Mouse (Mus musculus): ENCODE measurements around the gene Nfrkb. TPM values are rescaled to one million over a fixed set of nuclear protein-coding genes. Genes with fewer than 3 reads are reported as not detected.

Nfrkb gene
- polyA plus RNA-seq, 1 experiment from 2014 or later = 25.8 TPM

- Histone ChIP-seq H3K9me3 (no peaks in the 10 kb centered on the region), H3K4me3 (replicated peaks) (no peak overlapping the region), H3K27me3 (no peaks in the 10 kb centered on the region), H3K4me2 (no peak overlapping the region), H3K27ac (no peak overlapping the region), H3K4me1 (replicated peaks) (no peaks in the 10 kb centered on the region), H3K9ac (replicated peaks) (no peak overlapping the region), H3K36me3 (peaks cover 21% of the 10 kb centered on the region)
- no peak for ATAC-seq (ENCODE audit: insufficient number of reproducible peaks, insufficient read depth, low FRiP score, low TSS enrichment, low read depth)
Measured at GRCm38 (mm10) chr9:31376661-31377060, 9.3 kb upstream of the Nfrkb start.

GRCm38 (mm10) chr9:31384786-31385499 is 1.0 kb upstream of the Nfrkb start:
- Histone ChIP-seq H3K4me1 (replicated peaks) (peaks cover 13% of the 10 kb centered on the region), H3K36me3 (peaks cover 17% of the 10 kb centered on the region), H3K4me2 (peak overlapping the region; percentile 78), H3K27ac (no peak overlapping the region), H3K9me3 (no peaks in the 10 kb centered on the region), H3K4me3 (replicated peaks) (peak overlapping the region; percentile 96), H3K9ac (replicated peaks) (no peak overlapping the region), H3K27me3 (no peaks in the 10 kb centered on the region)
- no peak for ATAC-seq (ENCODE audit: insufficient number of reproducible peaks, insufficient read depth, low FRiP score, low TSS enrichment, low read depth)
- WGBS = 87% methylated on average over 17 of the region's 17 CpGs

- peaks cover 13% of the 10 kb centered on the region for H3K4me1 ChIP-seq (replicated peaks)
- H3K27me3 ChIP-seq = no peaks in the 10 kb centered on the region
- H3K27ac ChIP-seq = no peak overlapping the region
- WGBS = 28% methylated on average over 4 of the region's 4 CpGs
- H3K9me3 ChIP-seq = no peaks in the 10 kb centered on the region
- peak overlapping the region; percentile 78 for H3K4me2 ChIP-seq
- peaks cover 22% of the 10 kb centered on the region for H3K36me3 ChIP-seq
- peak overlapping the region; percentile 89 for H3K9ac ChIP-seq (replicated peaks)
- ATAC-seq (ENCODE audit: insufficient number of reproducible peaks, insufficient read depth, low FRiP score, low TSS enrichment, low read depth) = peak; percentile 46
- H3K4me3 ChIP-seq (replicated peaks) = peak overlapping the region; percentile 96
Measured at GRCm38 (mm10) chr9:31385500-31385869, 507 bp upstream of the Nfrkb start.

DNA sequence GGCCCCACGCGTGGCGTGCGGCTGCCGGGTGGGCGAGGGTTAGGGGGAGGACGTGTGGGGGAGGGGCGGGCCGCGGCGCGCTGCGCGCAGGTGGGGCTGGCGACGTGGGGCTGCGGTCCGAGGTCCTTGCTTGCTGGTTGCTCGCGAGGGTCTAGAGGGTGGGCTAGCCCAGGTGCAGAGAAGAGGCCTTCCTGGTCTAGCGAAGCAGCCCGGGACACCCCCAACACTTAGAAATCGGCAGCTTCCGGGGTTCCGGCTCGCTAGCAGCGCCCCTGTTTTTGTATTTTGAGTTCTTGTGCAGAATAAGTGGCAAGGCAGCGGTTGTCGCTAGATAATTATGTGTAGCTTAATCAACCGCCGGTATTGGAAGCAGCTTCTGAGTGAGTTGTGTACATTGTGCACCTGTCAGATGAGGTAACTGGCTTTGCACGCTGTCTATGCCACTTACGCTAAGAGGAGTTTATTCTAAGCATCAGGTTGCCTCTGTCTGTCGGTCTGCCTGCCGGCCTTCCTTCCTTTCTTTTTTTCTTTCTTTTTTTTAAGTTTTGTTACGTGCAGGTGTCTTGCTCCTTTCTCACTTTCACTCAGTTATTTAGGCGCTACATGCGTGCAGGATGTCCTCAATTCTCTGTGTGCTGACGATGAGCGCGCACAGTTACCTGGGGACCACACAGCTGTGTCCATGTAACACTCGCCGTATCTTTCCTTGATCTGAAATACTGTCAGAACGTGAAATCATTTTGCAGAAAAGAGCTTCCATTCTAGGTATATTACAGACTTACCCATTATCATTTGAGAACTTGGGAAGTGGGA is 582 bp downstream of the Nfrkb start:
- H3K4me1 ChIP-seq (replicated peaks) = peaks cover 13% of the 10 kb centered on the region
- peak overlapping the region; percentile 53 for H3K27ac ChIP-seq
- peak; percentile 82 for ATAC-seq (ENCODE audit: insufficient number of reproducible peaks, insufficient read depth, low FRiP score, low TSS enrichment, low read depth)
- peaks cover 30% of the 10 kb centered on the region for H3K36me3 ChIP-seq
- H3K27me3 ChIP-seq = no peaks in the 10 kb centered on the region
- H3K4me2 ChIP-seq = peak overlapping the region; percentile 78
- no peaks in the 10 kb centered on the region for H3K9me3 ChIP-seq
- peak overlapping the region; percentile 96 for H3K4me3 ChIP-seq (replicated peaks)
- peak overlapping the region; percentile 89 for H3K9ac ChIP-seq (replicated peaks)
- 12% methylated on average over 41 of the region's 44 CpGs for WGBS

DNA sequence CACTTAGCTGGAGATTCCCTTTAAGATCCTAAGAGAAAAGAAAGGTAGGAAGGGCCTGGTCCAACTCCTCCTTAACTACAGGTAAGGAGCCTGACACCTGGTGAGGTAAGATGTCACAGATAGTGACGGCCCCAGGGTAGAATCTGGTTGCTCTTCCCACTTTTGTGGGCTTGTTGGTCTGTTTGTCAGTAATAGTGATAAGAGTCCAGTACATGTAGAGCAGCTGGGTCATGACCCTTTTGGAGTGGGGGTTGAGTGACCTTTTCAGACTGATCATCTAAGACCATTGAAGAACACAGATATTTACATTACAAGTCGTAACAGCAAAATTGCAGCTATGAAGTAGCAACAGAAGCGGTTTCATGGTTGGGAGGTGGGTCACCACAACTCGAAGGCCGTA is 1.2 kb downstream of the Nfrkb start:
- no peak for ATAC-seq (ENCODE audit: insufficient number of reproducible peaks, insufficient read depth, low FRiP score, low TSS enrichment, low read depth)
- no peaks in the 10 kb centered on the region for H3K9me3 ChIP-seq
- H3K27ac ChIP-seq = no peak overlapping the region
- no peaks in the 10 kb centered on the region for H3K27me3 ChIP-seq
- 94% methylated on average over 5 of the region's 5 CpGs for WGBS
- peak overlapping the region; percentile 78 for H3K4me2 ChIP-seq
- peak overlapping the region; percentile 96 for H3K4me3 ChIP-seq (replicated peaks)
- peaks cover 13% of the 10 kb centered on the region for H3K4me1 ChIP-seq (replicated peaks)
- H3K36me3 ChIP-seq = peaks cover 36% of the 10 kb centered on the region
- no peak overlapping the region for H3K9ac ChIP-seq (replicated peaks)

DNA sequence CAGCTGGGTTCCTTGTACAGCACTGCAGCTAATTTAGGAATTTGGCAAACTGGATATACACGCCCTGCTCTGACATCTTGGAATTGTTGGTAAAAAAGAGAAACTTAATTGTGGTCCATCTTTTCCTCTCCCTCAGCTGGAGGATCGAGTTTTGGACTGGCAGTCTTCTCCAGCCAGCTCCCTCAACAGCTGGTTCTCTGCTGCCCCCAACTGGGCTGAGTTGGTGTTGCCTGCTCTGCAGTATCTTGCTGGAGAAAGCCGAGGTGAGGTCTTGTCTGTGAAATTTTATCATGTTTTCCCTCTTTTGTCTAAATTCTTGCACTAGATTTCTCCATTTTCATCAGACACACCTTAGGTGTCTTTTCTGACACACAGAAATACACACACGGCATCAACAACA is 14.4 kb downstream of the Nfrkb start:
- Histone ChIP-seq H3K9me3 (no peaks in the 10 kb centered on the region), H3K27ac (no peak overlapping the region), H3K4me1 (replicated peaks) (no peaks in the 10 kb centered on the region), H3K36me3 (peaks cover 99% of the 10 kb centered on the region), H3K4me2 (no peak overlapping the region), H3K27me3 (no peaks in the 10 kb centered on the region), H3K9ac (replicated peaks) (no peak overlapping the region), H3K4me3 (replicated peaks) (no peak overlapping the region)
- 58% methylated on average over 4 of the region's 4 CpGs for WGBS
- ATAC-seq (ENCODE audit: insufficient number of reproducible peaks, insufficient read depth, low FRiP score, low TSS enrichment, low read depth) = no peak

DNA sequence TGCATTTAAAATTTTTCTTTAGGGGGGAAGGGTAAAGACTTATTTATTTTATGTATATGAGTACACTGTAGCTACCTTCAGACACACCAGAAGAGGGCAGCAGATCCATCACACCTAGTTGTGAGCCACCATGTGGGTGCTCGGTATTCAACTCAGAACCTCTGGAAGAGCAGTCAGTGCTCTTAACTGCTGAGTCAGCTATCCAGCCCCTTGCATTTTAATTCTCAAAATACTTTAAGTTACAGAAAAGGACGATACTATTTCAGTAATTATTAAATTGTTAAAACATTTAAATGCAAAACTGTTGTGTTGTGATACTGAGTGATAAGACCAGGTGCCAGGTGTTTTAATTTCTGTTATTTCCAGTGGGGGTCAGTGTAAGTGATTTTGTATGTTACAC is 18.3 kb downstream of the Nfrkb start:
- no peak for ATAC-seq (ENCODE audit: insufficient number of reproducible peaks, insufficient read depth, low FRiP score, low TSS enrichment, low read depth)
- 91% methylated on average over 2 of the region's 2 CpGs for WGBS
- H3K36me3 ChIP-seq = peaks cover 92% of the 10 kb centered on the region

DNA sequence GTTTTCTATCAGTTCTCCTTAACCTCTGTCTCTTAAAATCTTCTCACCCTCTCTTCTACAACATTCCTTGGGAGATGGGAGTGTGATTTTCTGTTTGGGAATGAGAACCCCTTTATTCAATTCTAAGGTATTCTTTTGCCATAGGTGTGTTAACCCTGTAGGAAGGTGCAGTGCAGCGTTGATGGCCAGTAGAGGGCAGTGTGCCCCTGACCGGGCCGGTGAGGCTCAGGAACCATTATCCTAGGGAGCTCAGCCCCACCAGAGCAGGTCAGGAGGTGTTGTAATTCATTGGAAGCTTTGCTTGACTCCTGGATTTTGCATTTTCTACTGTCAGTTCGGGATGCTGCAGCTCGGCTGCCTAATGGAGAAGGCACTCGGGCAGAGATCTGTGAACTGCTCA is 19.2 kb downstream of the Nfrkb start:
- no peak for ATAC-seq (ENCODE audit: insufficient number of reproducible peaks, insufficient read depth, low FRiP score, low TSS enrichment, low read depth)

More for the DNA sequence above, 18.3 kb downstream of the Nfrkb start:
- H3K4me3 ChIP-seq (replicated peaks) = no peak overlapping the region
- no peak overlapping the region for H3K27ac ChIP-seq
- H3K9me3 ChIP-seq = no peaks in the 10 kb centered on the region
- H3K9ac ChIP-seq (replicated peaks) = no peak overlapping the region
- H3K4me2 ChIP-seq = no peak overlapping the region
- no peaks in the 10 kb centered on the region for H3K4me1 ChIP-seq (replicated peaks)
- H3K27me3 ChIP-seq = no peaks in the 10 kb centered on the region

GRCm38 (mm10) chr9:31412165-31412564 is 26.2 kb downstream of the Nfrkb start:
- Histone ChIP-seq H3K4me3 (replicated peaks) (no peak overlapping the region), H3K9ac (replicated peaks) (no peak overlapping the region), H3K9me3 (no peaks in the 10 kb centered on the region), H3K27ac (no peak overlapping the region), H3K4me1 (replicated peaks) (no peaks in the 10 kb centered on the region), H3K4me2 (no peak overlapping the region), H3K27me3 (no peaks in the 10 kb centered on the region), H3K36me3 (peaks cover 92% of the 10 kb centered on the region)
- no peak for ATAC-seq (ENCODE audit: insufficient number of reproducible peaks, insufficient read depth, low FRiP score, low TSS enrichment, low read depth)
- WGBS = 91% methylated on average over 4 of the region's 4 CpGs

More for the DNA sequence above, 19.2 kb downstream of the Nfrkb start:
- H3K9ac ChIP-seq (replicated peaks) = no peak overlapping the region
- no peak overlapping the region for H3K4me2 ChIP-seq
- no peaks in the 10 kb centered on the region for H3K4me1 ChIP-seq (replicated peaks)
- no peaks in the 10 kb centered on the region for H3K9me3 ChIP-seq
- H3K27me3 ChIP-seq = no peaks in the 10 kb centered on the region
- no peak overlapping the region for H3K27ac ChIP-seq
- no peak overlapping the region for H3K4me3 ChIP-seq (replicated peaks)
- peaks cover 92% of the 10 kb centered on the region for H3K36me3 ChIP-seq
- WGBS = 63% methylated on average over 6 of the region's 6 CpGs

DNA sequence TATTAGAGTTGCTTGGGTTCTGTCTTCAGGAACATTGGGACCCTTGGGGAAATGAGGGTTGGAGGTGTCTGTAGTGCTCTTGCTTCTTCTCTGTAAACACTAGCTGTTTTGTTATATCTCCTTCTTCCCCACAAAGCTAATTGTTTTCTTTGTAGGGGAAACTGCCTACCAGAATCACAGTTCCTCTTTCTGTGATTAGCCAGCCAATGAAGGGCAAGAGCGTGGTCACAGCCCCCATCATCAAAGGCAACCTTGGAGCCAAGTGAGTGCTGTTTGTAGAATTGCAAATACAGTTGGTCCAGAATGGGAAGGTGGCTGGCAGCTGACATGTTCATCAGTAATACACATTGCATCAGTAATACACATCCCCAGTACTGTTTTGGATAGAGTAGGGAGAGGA is 32.8 kb downstream of the Nfrkb start:
- no peak for ATAC-seq (ENCODE audit: insufficient number of reproducible peaks, insufficient read depth, low FRiP score, low TSS enrichment, low read depth)
- Histone ChIP-seq H3K9me3 (no peaks in the 10 kb centered on the region), H3K4me2 (no peak overlapping the region), H3K9ac (replicated peaks) (no peak overlapping the region), H3K4me1 (replicated peaks) (no peaks in the 10 kb centered on the region), H3K36me3 (peaks cover 83% of the 10 kb centered on the region), H3K27ac (no peak overlapping the region), H3K4me3 (replicated peaks) (no peak overlapping the region), H3K27me3 (no peaks in the 10 kb centered on the region)
- 83% methylated on average over 1 of the region's 1 CpGs for WGBS

DNA sequence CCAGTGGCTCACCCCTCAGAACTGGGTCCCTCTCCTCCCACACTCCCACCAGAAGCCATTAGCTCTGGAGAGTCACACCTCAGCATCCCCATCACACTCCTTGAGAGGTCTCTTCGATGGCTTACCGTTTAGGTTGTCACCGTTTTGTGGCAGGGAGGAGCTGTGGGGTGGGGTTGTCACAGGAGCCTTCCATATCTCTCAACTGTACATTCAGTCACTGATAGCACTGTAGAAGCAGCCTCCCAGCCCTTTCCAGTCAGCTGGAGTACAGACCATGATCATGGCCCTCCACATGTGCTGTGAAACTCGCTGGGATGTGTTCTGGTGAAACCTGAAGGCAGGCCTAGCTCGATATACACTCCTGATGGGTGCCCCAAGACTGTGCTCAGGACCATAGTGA is 36.2 kb downstream of the Nfrkb start:
- Histone ChIP-seq H3K4me2 (no peak overlapping the region), H3K36me3 (peaks cover 55% of the 10 kb centered on the region), H3K4me3 (replicated peaks) (no peak overlapping the region), H3K9me3 (no peaks in the 10 kb centered on the region), H3K27me3 (no peaks in the 10 kb centered on the region), H3K9ac (replicated peaks) (no peak overlapping the region), H3K27ac (no peak overlapping the region), H3K4me1 (replicated peaks) (no peaks in the 10 kb centered on the region)
- ATAC-seq (ENCODE audit: insufficient number of reproducible peaks, insufficient read depth, low FRiP score, low TSS enrichment, low read depth) = no peak
- WGBS = 87% methylated on average over 5 of the region's 5 CpGs
